Mouse (Mus musculus) MEL (cell line): ENCODE data around the gene Rnf181. TPM values are rescaled to one million over a fixed set of nuclear protein-coding genes. Genes with fewer than 3 reads are reported as not detected.

ENCODE experiments used
- DNase-seq: peaks from one replicate; pipeline ENCODE4 v3.0.0; 2011; ENCODE audit warnings: low read depth, low spot score
- H3K27ac ChIP-seq: 2 replicates; pipeline ENCODE4 v1.5.1; 2012; ENCODE audit warnings: low read depth, mild to moderate bottlenecking, control low read depth, low read length, moderate library complexity; ENCODE audit not compliant: control insufficient read depth
- H3K27me3 ChIP-seq, 2 experiments: fragments of 150-350 bp in 1 of 2; sonication (generic) in 1 of 2; 2 replicates each; pipeline ENCODE4 v1.6.1; 2012; ENCODE audit warnings: low read length in 2 of 2, mild to moderate bottlenecking in 2 of 2, improper control_type of control experiment in 1 of 2, moderate library complexity in 1 of 2; ENCODE audit not compliant: insufficient read depth in 2 of 2, control insufficient read depth in 1 of 2
- H3K36me3 ChIP-seq, 2 experiments: 2 replicates each; pipeline ENCODE4 v1.6.1; 2012 to 2014; ENCODE audit warnings: low read length in 2 of 2, improper control_type of control experiment in 1 of 2, inconsistent platforms in 1 of 2, mild to moderate bottlenecking in 1 of 2; ENCODE audit not compliant: insufficient read depth in 2 of 2, control insufficient read depth in 1 of 2
- H3K4me1 ChIP-seq, 2 experiments: fragments of 150-350 bp in 1 of 2; sonication (generic) in 1 of 2; 2 replicates each; pipeline ENCODE4 v1.6.1; 2012; ENCODE audit warnings: low read length in 2 of 2, improper control_type of control experiment in 1 of 2, mild to moderate bottlenecking in 1 of 2; ENCODE audit not compliant: insufficient read depth in 2 of 2, control insufficient read depth in 1 of 2
- H3K4me3 ChIP-seq, 2 experiments: fragments of 150-350 bp in 1 of 2; sonication (generic) in 1 of 2; 2 replicates each; pipeline ENCODE4 v1.5.1; 2012; ENCODE audit warnings: low read depth in 2 of 2, low read length in 2 of 2, mild to moderate bottlenecking in 2 of 2, moderate library complexity in 2 of 2, control low read depth in 1 of 2, improper control_type of control experiment in 1 of 2; ENCODE audit not compliant: control insufficient read depth in 1 of 2, insufficient read depth in 1 of 2
- H3K79me2 ChIP-seq: 2 replicates; pipeline ENCODE4 v1.6.1; 2012; ENCODE audit warnings: mild to moderate bottlenecking, low read length, moderate library complexity; ENCODE audit not compliant: control insufficient read depth, poor library complexity, insufficient read depth
- H3K9ac ChIP-seq: 2 replicates; pipeline ENCODE4 v1.6.1; 2012; ENCODE audit warnings: low read depth, mild to moderate bottlenecking, control low read depth, low read length, moderate library complexity; ENCODE audit not compliant: control insufficient read depth, poor library complexity, severe bottlenecking
- H3K9me3 ChIP-seq: fragments of 150-350 bp; sonication (generic); replicated peaks from 2 replicates; pipeline ENCODE4 v1.6.1; 2012; ENCODE audit warnings: mild to moderate bottlenecking, low read length, improper control_type of control experiment, moderate library complexity; ENCODE audit not compliant: insufficient read depth
- CHD2 ChIP-seq: IDR thresholded peaks from 2 replicates; pipeline ENCODE4 v1.6.1; 2011; ENCODE audit warnings: low read length, improper control_type of control experiment
- CTCF ChIP-seq, 3 experiments: IDR thresholded peaks in 2 of 3; conservative IDR thresholded peaks in 1 of 3; 2 replicates each; pipeline ENCODE4 v1.5.1; 2011 to 2012; ENCODE audit warnings: low read length in 3 of 3, low read depth in 2 of 3, mild to moderate bottlenecking in 2 of 3, improper control_type of control experiment in 1 of 3, inconsistent platforms in 1 of 3, mixed read lengths in 1 of 3, moderate library complexity in 1 of 3; ENCODE audit not compliant: control insufficient read depth in 1 of 3, insufficient read depth in 1 of 3, poor library complexity in 1 of 3, severe bottlenecking in 1 of 3
- ETS1 ChIP-seq: IDR thresholded peaks from 2 replicates; pipeline ENCODE4 v1.6.1; 2012; ENCODE audit warnings: low read depth, mild to moderate bottlenecking, inconsistent platforms, low read length, improper control_type of control experiment, moderate library complexity
- MEF2A ChIP-seq: IDR thresholded peaks from 2 replicates; pipeline ENCODE4 v1.6.1; 2014; ENCODE audit warnings: low read depth, mild to moderate bottlenecking, inconsistent platforms, low read length, improper control_type of control experiment; ENCODE audit not compliant: poor library complexity, insufficient replicate concordance, severe bottlenecking; ENCODE audit errors: extremely low read depth
- MXI1 ChIP-seq: IDR thresholded peaks from 2 replicates; pipeline ENCODE4 v1.6.1; 2011; ENCODE audit warnings: mild to moderate bottlenecking, low read depth, low read length, improper control_type of control experiment
- NRF1 ChIP-seq: IDR thresholded peaks from 2 replicates; pipeline ENCODE4 v1.6.1; 2014; ENCODE audit warnings: low read depth, mild to moderate bottlenecking, inconsistent platforms, low read length, improper control_type of control experiment, moderate library complexity; ENCODE audit not compliant: poor library complexity, insufficient read depth, severe bottlenecking
- RAD21 ChIP-seq: IDR thresholded peaks from 2 replicates; pipeline ENCODE4 v1.6.1; 2011; ENCODE audit warnings: mild to moderate bottlenecking, low read depth, low read length, improper control_type of control experiment
- SMC3 ChIP-seq: IDR thresholded peaks from 2 replicates; pipeline ENCODE4 v1.6.1; 2011; ENCODE audit warnings: low read depth, low read length, improper control_type of control experiment
- TCF12 ChIP-seq: IDR thresholded peaks from 2 replicates; pipeline ENCODE4 v1.6.1; 2014; ENCODE audit warnings: low read depth, mild to moderate bottlenecking, inconsistent platforms, low read length, improper control_type of control experiment, moderate library complexity
- USF1 ChIP-seq: IDR thresholded peaks from 2 replicates; pipeline ENCODE4 v1.6.1; 2014; ENCODE audit warnings: low read depth, mild to moderate bottlenecking, inconsistent platforms, low read length, improper control_type of control experiment, moderate library complexity
- ZC3H11A ChIP-seq: IDR thresholded peaks from 2 replicates; pipeline ENCODE4 v1.6.1; 2012; ENCODE audit warnings: low read depth, mild to moderate bottlenecking, inconsistent platforms, low read length, improper control_type of control experiment
- ZNF384 ChIP-seq: IDR thresholded peaks from 2 replicates; pipeline ENCODE4 v1.6.1; 2012; ENCODE audit warnings: low read depth, mild to moderate bottlenecking, inconsistent platforms, low read length, improper control_type of control experiment
- polyA plus RNA-seq, 2 experiments: library from polyadenylated mRNA; stranded (reverse) in 1 of 2; unstranded in 1 of 2; fragments of >175 nt in 1 of 2; fragments of >200 nt in 1 of 2; gene quantifications; 2 replicates each; pipeline versions ENCODE4 v1.2.1 to v1.2.4; 2012; ENCODE audit warnings: low replicate concordance in 2 of 2, low read depth in 1 of 2; ENCODE audit not compliant: insufficient read length in 2 of 2, insufficient read depth in 1 of 2, missing spikeins in 1 of 2
- total RNA-seq: library from RNA; depleted of rRNA; stranded (reverse); fragments of 300-350 nt; gene quantifications from 2 replicates; pipeline ENCODE4 v1.2.3, GENCODE M21; 2012

The Rnf181 gene
- total and polyA plus RNA-seq, 3 experiments, result 47.2 to 268 (median 107) TPM

- Histone ChIP-seq H3K4me1 (peaks cover 2 to 5% of the 10 kb centered on the region in 2 experiments; a peak in 3 of 4 replicates), H3K27ac (no peak overlapping the region), H3K36me3 (peaks cover 0 to 7% of the 10 kb centered on the region in 2 experiments; a peak in 2 of 4 replicates), H3K79me2 (peaks cover 12% of the 10 kb centered on the region), H3K4me3 (no peak overlapping the region), H3K9me3 (no peaks in the 10 kb centered on the region), H3K27me3 (no peaks in the 10 kb centered on the region), H3K9ac (no peak overlapping the region)
- no peak for DNase-seq
- TF ChIP-seq ZNF384, result no peak
- no peak for TF ChIP-seq ZC3H11A
- no peak for TF ChIP-seq USF1
- no peak for TF ChIP-seq ETS1
- TF ChIP-seq CHD2, result no peak
Observed at GRCm38 (mm10) chr6:72415964-72416772, 49.4 kb upstream of the Rnf181 start.

- H3K79me2 ChIP-seq, result peaks cover 12% of the 10 kb centered on the region
- H3K27ac ChIP-seq, result no peak overlapping the region
- peak overlapping the region; percentile 37 for H3K9ac ChIP-seq
- H3K9me3 ChIP-seq, result no peaks in the 10 kb centered on the region
- no peaks in the 10 kb centered on the region for H3K27me3 ChIP-seq
- peak overlapping the region; percentile 85 to 100; a peak in 3 of 4 replicates for H3K4me3 ChIP-seq
- TF ChIP-seq MXI1 (0 out of 2 replicates have a peak, but pooled peaks have one; percentile 30), SMC3 (peak; percentile 38), NRF1 (no peak), MEF2A (no peak), RAD21 (peak; percentile 12), CTCF (IDR thresholded peaks at IDR 0.05 in 2 of 3, conservative IDR thresholded peaks at IDR 0.05 in 1 of 3; ENCODE audit: control insufficient read depth in 1 of 3, insufficient read depth in 1 of 3, low read depth in 2 of 3, low read length in 3 of 3, poor library complexity in 1 of 3, severe bottlenecking in 1 of 3) (peak in 1 of 3 experiments; percentile 34; a peak in 3 of 6 replicates), TCF12 (no peak)
- peaks cover 2 to 5% of the 10 kb centered on the region in 2 experiments; a peak in 3 of 4 replicates for H3K4me1 ChIP-seq
- H3K36me3 ChIP-seq, result peaks cover 0 to 7% of the 10 kb centered on the region in 2 experiments; a peak in 2 of 4 replicates
- DNase-seq, result peak; percentile 49
Observed at GRCm38 (mm10) chr6:72415181-72415580, 48.4 kb upstream of the Rnf181 start.
